Mouse (Mus musculus) MEL (cell line): ENCODE data around the gene Kalrn. TPM values are rescaled to one million over a fixed set of nuclear protein-coding genes. Genes with fewer than 3 reads are reported as not detected.

Experiments
- DNase-seq: peaks from one replicate; pipeline ENCODE4 v3.0.0; 2011; ENCODE audit warnings: low read depth, low spot score
- H3K27ac ChIP-seq: 2 replicates; pipeline ENCODE4 v1.5.1; 2012; ENCODE audit warnings: low read depth, mild to moderate bottlenecking, control low read depth, low read length, moderate library complexity; ENCODE audit not compliant: control insufficient read depth
- H3K27me3 ChIP-seq, 2 experiments: fragments of 150-350 bp in 1 of 2; sonication (generic) in 1 of 2; 2 replicates each; pipeline ENCODE4 v1.6.1; 2012; ENCODE audit warnings: low read length in 2 of 2, mild to moderate bottlenecking in 2 of 2, improper control_type of control experiment in 1 of 2, moderate library complexity in 1 of 2; ENCODE audit not compliant: insufficient read depth in 2 of 2, control insufficient read depth in 1 of 2
- H3K36me3 ChIP-seq, 2 experiments: 2 replicates each; pipeline ENCODE4 v1.6.1; 2012 to 2014; ENCODE audit warnings: low read length in 2 of 2, improper control_type of control experiment in 1 of 2, inconsistent platforms in 1 of 2, mild to moderate bottlenecking in 1 of 2; ENCODE audit not compliant: insufficient read depth in 2 of 2, control insufficient read depth in 1 of 2
- H3K4me1 ChIP-seq, 2 experiments: fragments of 150-350 bp in 1 of 2; sonication (generic) in 1 of 2; 2 replicates each; pipeline ENCODE4 v1.6.1; 2012; ENCODE audit warnings: low read length in 2 of 2, improper control_type of control experiment in 1 of 2, mild to moderate bottlenecking in 1 of 2; ENCODE audit not compliant: insufficient read depth in 2 of 2, control insufficient read depth in 1 of 2
- H3K4me3 ChIP-seq, 2 experiments: fragments of 150-350 bp in 1 of 2; sonication (generic) in 1 of 2; 2 replicates each; pipeline ENCODE4 v1.5.1; 2012; ENCODE audit warnings: low read depth in 2 of 2, low read length in 2 of 2, mild to moderate bottlenecking in 2 of 2, moderate library complexity in 2 of 2, control low read depth in 1 of 2, improper control_type of control experiment in 1 of 2; ENCODE audit not compliant: control insufficient read depth in 1 of 2, insufficient read depth in 1 of 2
- H3K79me2 ChIP-seq: 2 replicates; pipeline ENCODE4 v1.6.1; 2012; ENCODE audit warnings: mild to moderate bottlenecking, low read length, moderate library complexity; ENCODE audit not compliant: control insufficient read depth, poor library complexity, insufficient read depth
- H3K9ac ChIP-seq: 2 replicates; pipeline ENCODE4 v1.6.1; 2012; ENCODE audit warnings: low read depth, mild to moderate bottlenecking, control low read depth, low read length, moderate library complexity; ENCODE audit not compliant: control insufficient read depth, poor library complexity, severe bottlenecking
- H3K9me3 ChIP-seq: fragments of 150-350 bp; sonication (generic); replicated peaks from 2 replicates; pipeline ENCODE4 v1.6.1; 2012; ENCODE audit warnings: mild to moderate bottlenecking, low read length, improper control_type of control experiment, moderate library complexity; ENCODE audit not compliant: insufficient read depth
- BHLHE40 ChIP-seq: IDR thresholded peaks from 2 replicates; pipeline ENCODE4 v1.6.1; 2012; ENCODE audit warnings: low read depth, mild to moderate bottlenecking, inconsistent platforms, low read length, improper control_type of control experiment, borderline replicate concordance
- EP300 ChIP-seq, 2 experiments: IDR thresholded peaks; 2 replicates each; pipeline ENCODE4 v1.6.1; 2011; ENCODE audit warnings: improper control_type of control experiment in 2 of 2, low read length in 2 of 2, low read depth in 1 of 2, mild to moderate bottlenecking in 1 of 2
- ETS1 ChIP-seq: IDR thresholded peaks from 2 replicates; pipeline ENCODE4 v1.6.1; 2012; ENCODE audit warnings: low read depth, mild to moderate bottlenecking, inconsistent platforms, low read length, improper control_type of control experiment, moderate library complexity
- GABPA ChIP-seq: IDR thresholded peaks from 2 replicates; pipeline ENCODE4 v1.6.1; 2012; ENCODE audit warnings: low read depth, mild to moderate bottlenecking, inconsistent platforms, low read length, improper control_type of control experiment, moderate library complexity
- JUND ChIP-seq: IDR thresholded peaks from 2 replicates; pipeline ENCODE4 v1.6.1; 2011; ENCODE audit warnings: low read depth, mild to moderate bottlenecking, improper control_type of control experiment, low read length
- MAX ChIP-seq: IDR thresholded peaks from 2 replicates; pipeline ENCODE4 v1.6.1; 2011; ENCODE audit warnings: low read length, improper control_type of control experiment
- MXI1 ChIP-seq: IDR thresholded peaks from 2 replicates; pipeline ENCODE4 v1.6.1; 2011; ENCODE audit warnings: mild to moderate bottlenecking, low read depth, low read length, improper control_type of control experiment
- MYC ChIP-seq: IDR thresholded peaks from 2 replicates; pipeline ENCODE4 v1.6.1; 2011; ENCODE audit warnings: low read depth, mild to moderate bottlenecking, low read length, improper control_type of control experiment, moderate library complexity
- NELFE ChIP-seq: IDR thresholded peaks from 2 replicates; pipeline ENCODE4 v1.6.1; 2011; ENCODE audit warnings: low read depth, low read length, improper control_type of control experiment
- POLR2A ChIP-seq, 2 experiments: IDR thresholded peaks; 2 replicates each; pipeline ENCODE4 v1.6.1; 2011 to 2012; ENCODE audit warnings: low read length in 2 of 2, mild to moderate bottlenecking in 2 of 2, control low read depth in 1 of 2, improper control_type of control experiment in 1 of 2, low read depth in 1 of 2, moderate library complexity in 1 of 2; ENCODE audit not compliant: control insufficient read depth in 1 of 2, insufficient read depth in 1 of 2, poor library complexity in 1 of 2
- POLR2AphosphoS2 ChIP-seq: IDR thresholded peaks from 2 replicates; pipeline ENCODE4 v1.6.1; 2011; ENCODE audit warnings: low read length, improper control_type of control experiment
- POLR2AphosphoS5 ChIP-seq: IDR thresholded peaks from 2 replicates; pipeline ENCODE4 v1.6.1; 2012; ENCODE audit warnings: low read depth, borderline replicate concordance, mild to moderate bottlenecking, inconsistent platforms, low read length, moderate library complexity, mixed read lengths
- RAD21 ChIP-seq: IDR thresholded peaks from 2 replicates; pipeline ENCODE4 v1.6.1; 2011; ENCODE audit warnings: mild to moderate bottlenecking, low read depth, low read length, improper control_type of control experiment
- RCOR1 ChIP-seq: IDR thresholded peaks from 2 replicates; pipeline ENCODE4 v1.6.1; 2012; ENCODE audit warnings: low read depth, mild to moderate bottlenecking, inconsistent platforms, low read length, improper control_type of control experiment
- TAL1 ChIP-seq: IDR thresholded peaks from 2 replicates; pipeline ENCODE4 v1.6.1; 2012; ENCODE audit warnings: mild to moderate bottlenecking, inconsistent platforms, low read length, moderate library complexity, mixed read lengths
- UBTF ChIP-seq: IDR thresholded peaks from 2 replicates; pipeline ENCODE4 v1.6.1; 2012; ENCODE audit warnings: low read depth, mild to moderate bottlenecking, inconsistent platforms, low read length, improper control_type of control experiment, moderate library complexity, borderline replicate concordance; ENCODE audit not compliant: insufficient read depth
- USF1 ChIP-seq: IDR thresholded peaks from 2 replicates; pipeline ENCODE4 v1.6.1; 2014; ENCODE audit warnings: low read depth, mild to moderate bottlenecking, inconsistent platforms, low read length, improper control_type of control experiment, moderate library complexity
- USF2 ChIP-seq, 2 experiments: IDR thresholded peaks; 2 replicates each; pipeline ENCODE4 v1.6.1; 2011 to 2012; ENCODE audit warnings: improper control_type of control experiment in 2 of 2, low read length in 2 of 2, borderline replicate concordance in 1 of 2, inconsistent platforms in 1 of 2, low read depth in 1 of 2, mild to moderate bottlenecking in 1 of 2; ENCODE audit not compliant: insufficient read depth in 1 of 2
- ZNF384 ChIP-seq: IDR thresholded peaks from 2 replicates; pipeline ENCODE4 v1.6.1; 2012; ENCODE audit warnings: low read depth, mild to moderate bottlenecking, inconsistent platforms, low read length, improper control_type of control experiment
- polyA plus RNA-seq, 2 experiments: library from polyadenylated mRNA; stranded (reverse) in 1 of 2; unstranded in 1 of 2; fragments of >175 nt in 1 of 2; fragments of >200 nt in 1 of 2; gene quantifications; 2 replicates each; pipeline versions ENCODE4 v1.2.1 to v1.2.4; 2012; ENCODE audit warnings: low replicate concordance in 2 of 2, low read depth in 1 of 2; ENCODE audit not compliant: insufficient read length in 2 of 2, insufficient read depth in 1 of 2, missing spikeins in 1 of 2
- total RNA-seq: library from RNA; depleted of rRNA; stranded (reverse); fragments of 300-350 nt; gene quantifications from 2 replicates; pipeline ENCODE4 v1.2.3, GENCODE M21; 2012

Kalrn gene
- total and polyA plus RNA-seq, 3 experiments = 10.4 to 11.8 TPM; not detected in 1

GRCm38 (mm10) chr16:34063313-34063712, 510.0 kb downstream of the Kalrn start:
- no peaks in the 10 kb centered on the region for H3K9me3 ChIP-seq
- H3K4me3 ChIP-seq = no peak overlapping the region
- no peak overlapping the region for H3K9ac ChIP-seq
- no peaks in the 10 kb centered on the region for H3K27me3 ChIP-seq
- no peak for DNase-seq
- H3K4me1 ChIP-seq = peaks cover 3 to 5% of the 10 kb centered on the region in 2 experiments; a peak in 3 of 4 replicates
- no peaks in the 10 kb centered on the region for H3K79me2 ChIP-seq
- H3K36me3 ChIP-seq = peaks cover 0 to 4% of the 10 kb centered on the region in 2 experiments; a peak in 1 of 4 replicates
- TF ChIP-seq POLR2AphosphoS2 = no peak
- TF ChIP-seq TAL1 = no peak
- TF ChIP-seq MYC = no peak
- no peak for TF ChIP-seq UBTF
- TF ChIP-seq ZNF384 = no peak
- TF ChIP-seq MAX = no peak
- no peak for TF ChIP-seq GABPA
- no peak for TF ChIP-seq POLR2AphosphoS5
- TF ChIP-seq EP300 (IDR thresholded peaks at IDR 0.05; ENCODE audit: low read depth in 1 of 2, low read length in 2 of 2) = no peak
- no peak for TF ChIP-seq NELFE
- TF ChIP-seq RCOR1 = no peak
- TF ChIP-seq ETS1 = no peak
- no peak overlapping the region for H3K27ac ChIP-seq

GRCm38 (mm10) chr16:34061661-34062060, 511.7 kb downstream of the Kalrn start:
- H3K27me3 ChIP-seq = no peaks in the 10 kb centered on the region
- H3K27ac ChIP-seq = no peak overlapping the region
- H3K9ac ChIP-seq = no peak overlapping the region
- no peaks in the 10 kb centered on the region for H3K79me2 ChIP-seq
- H3K36me3 ChIP-seq = peaks cover 0 to 20% of the 10 kb centered on the region in 2 experiments; a peak in 2 of 4 replicates
- TF ChIP-seq USF2 (IDR thresholded peaks at IDR 0.05; ENCODE audit: borderline replicate concordance in 1 of 2, insufficient read depth in 1 of 2, low read depth in 1 of 2, low read length in 2 of 2) (no peak), MXI1 (no peak), POLR2A (IDR thresholded peaks at IDR 0.05; ENCODE audit: control insufficient read depth in 1 of 2, insufficient read depth in 1 of 2, low read depth in 1 of 2, low read length in 2 of 2, poor library complexity in 1 of 2) (no peak), RAD21 (no peak), EP300 (IDR thresholded peaks at IDR 0.05; ENCODE audit: low read depth in 1 of 2, low read length in 2 of 2) (no peak), JUND (no peak), BHLHE40 (no peak), ZNF384 (no peak), POLR2AphosphoS5 (no peak), USF1 (no peak)
- peaks cover 15 to 21% of the 10 kb centered on the region in 2 experiments for H3K4me1 ChIP-seq
- H3K9me3 ChIP-seq = no peaks in the 10 kb centered on the region
- no peak overlapping the region for H3K4me3 ChIP-seq
- DNase-seq = no peak
